Mouse (Mus musculus) MEL (cell line): ENCODE measurements at regions not wholly inside any gene's neighbourhood (a gene's known extent, or its start where the extent isn't known, plus 50 kb on each side); places are given as distances from the start of the nearest gene placed in this dataset.

ENCODE experiments used
- DNase-seq: peaks from one replicate; pipeline ENCODE4 v3.0.0; 2011; ENCODE audit warnings: low read depth, low spot score
- H3K27ac ChIP-seq: 2 replicates; pipeline ENCODE4 v1.5.1; 2012; ENCODE audit warnings: low read depth, mild to moderate bottlenecking, control low read depth, low read length, moderate library complexity; ENCODE audit not compliant: control insufficient read depth
- H3K27me3 ChIP-seq, 2 experiments: fragments of 150-350 bp in 1 of 2; sonication (generic) in 1 of 2; 2 replicates each; pipeline ENCODE4 v1.6.1; 2012; ENCODE audit warnings: low read length in 2 of 2, mild to moderate bottlenecking in 2 of 2, improper control_type of control experiment in 1 of 2, moderate library complexity in 1 of 2; ENCODE audit not compliant: insufficient read depth in 2 of 2, control insufficient read depth in 1 of 2
- H3K36me3 ChIP-seq, 2 experiments: 2 replicates each; pipeline ENCODE4 v1.6.1; 2012 to 2014; ENCODE audit warnings: low read length in 2 of 2, improper control_type of control experiment in 1 of 2, inconsistent platforms in 1 of 2, mild to moderate bottlenecking in 1 of 2; ENCODE audit not compliant: insufficient read depth in 2 of 2, control insufficient read depth in 1 of 2
- H3K4me1 ChIP-seq, 2 experiments: fragments of 150-350 bp in 1 of 2; sonication (generic) in 1 of 2; 2 replicates each; pipeline ENCODE4 v1.6.1; 2012; ENCODE audit warnings: low read length in 2 of 2, improper control_type of control experiment in 1 of 2, mild to moderate bottlenecking in 1 of 2; ENCODE audit not compliant: insufficient read depth in 2 of 2, control insufficient read depth in 1 of 2
- H3K4me3 ChIP-seq, 2 experiments: fragments of 150-350 bp in 1 of 2; sonication (generic) in 1 of 2; 2 replicates each; pipeline ENCODE4 v1.5.1; 2012; ENCODE audit warnings: low read depth in 2 of 2, low read length in 2 of 2, mild to moderate bottlenecking in 2 of 2, moderate library complexity in 2 of 2, control low read depth in 1 of 2, improper control_type of control experiment in 1 of 2; ENCODE audit not compliant: control insufficient read depth in 1 of 2, insufficient read depth in 1 of 2
- H3K79me2 ChIP-seq: 2 replicates; pipeline ENCODE4 v1.6.1; 2012; ENCODE audit warnings: mild to moderate bottlenecking, low read length, moderate library complexity; ENCODE audit not compliant: control insufficient read depth, poor library complexity, insufficient read depth
- H3K9ac ChIP-seq: 2 replicates; pipeline ENCODE4 v1.6.1; 2012; ENCODE audit warnings: low read depth, mild to moderate bottlenecking, control low read depth, low read length, moderate library complexity; ENCODE audit not compliant: control insufficient read depth, poor library complexity, severe bottlenecking
- H3K9me3 ChIP-seq: fragments of 150-350 bp; sonication (generic); replicated peaks from 2 replicates; pipeline ENCODE4 v1.6.1; 2012; ENCODE audit warnings: mild to moderate bottlenecking, low read length, improper control_type of control experiment, moderate library complexity; ENCODE audit not compliant: insufficient read depth
- BHLHE40 ChIP-seq: IDR thresholded peaks from 2 replicates; pipeline ENCODE4 v1.6.1; 2012; ENCODE audit warnings: low read depth, mild to moderate bottlenecking, inconsistent platforms, low read length, improper control_type of control experiment, borderline replicate concordance
- CHD2 ChIP-seq: IDR thresholded peaks from 2 replicates; pipeline ENCODE4 v1.6.1; 2011; ENCODE audit warnings: low read length, improper control_type of control experiment
- CTCF ChIP-seq, 3 experiments: IDR thresholded peaks in 2 of 3; conservative IDR thresholded peaks in 1 of 3; 2 replicates each; pipeline ENCODE4 v1.5.1; 2011 to 2012; ENCODE audit warnings: low read length in 3 of 3, low read depth in 2 of 3, mild to moderate bottlenecking in 2 of 3, improper control_type of control experiment in 1 of 3, inconsistent platforms in 1 of 3, mixed read lengths in 1 of 3, moderate library complexity in 1 of 3; ENCODE audit not compliant: control insufficient read depth in 1 of 3, insufficient read depth in 1 of 3, poor library complexity in 1 of 3, severe bottlenecking in 1 of 3
- E2F4 ChIP-seq: IDR thresholded peaks from 2 replicates; pipeline ENCODE4 v1.6.1; 2011; ENCODE audit warnings: low read depth, low read length, improper control_type of control experiment, borderline replicate concordance
- ETS1 ChIP-seq: IDR thresholded peaks from 2 replicates; pipeline ENCODE4 v1.6.1; 2012; ENCODE audit warnings: low read depth, mild to moderate bottlenecking, inconsistent platforms, low read length, improper control_type of control experiment, moderate library complexity
- GABPA ChIP-seq: IDR thresholded peaks from 2 replicates; pipeline ENCODE4 v1.6.1; 2012; ENCODE audit warnings: low read depth, mild to moderate bottlenecking, inconsistent platforms, low read length, improper control_type of control experiment, moderate library complexity
- MAX ChIP-seq: IDR thresholded peaks from 2 replicates; pipeline ENCODE4 v1.6.1; 2011; ENCODE audit warnings: low read length, improper control_type of control experiment
- POLR2A ChIP-seq, 2 experiments: IDR thresholded peaks; 2 replicates each; pipeline ENCODE4 v1.6.1; 2011 to 2012; ENCODE audit warnings: low read length in 2 of 2, mild to moderate bottlenecking in 2 of 2, control low read depth in 1 of 2, improper control_type of control experiment in 1 of 2, low read depth in 1 of 2, moderate library complexity in 1 of 2; ENCODE audit not compliant: control insufficient read depth in 1 of 2, insufficient read depth in 1 of 2, poor library complexity in 1 of 2
- POLR2AphosphoS2 ChIP-seq: IDR thresholded peaks from 2 replicates; pipeline ENCODE4 v1.6.1; 2011; ENCODE audit warnings: low read length, improper control_type of control experiment
- POLR2AphosphoS5 ChIP-seq: IDR thresholded peaks from 2 replicates; pipeline ENCODE4 v1.6.1; 2012; ENCODE audit warnings: low read depth, borderline replicate concordance, mild to moderate bottlenecking, inconsistent platforms, low read length, moderate library complexity, mixed read lengths
- RAD21 ChIP-seq: IDR thresholded peaks from 2 replicates; pipeline ENCODE4 v1.6.1; 2011; ENCODE audit warnings: mild to moderate bottlenecking, low read depth, low read length, improper control_type of control experiment
- RCOR1 ChIP-seq: IDR thresholded peaks from 2 replicates; pipeline ENCODE4 v1.6.1; 2012; ENCODE audit warnings: low read depth, mild to moderate bottlenecking, inconsistent platforms, low read length, improper control_type of control experiment
- SIN3A ChIP-seq: IDR thresholded peaks from 2 replicates; pipeline ENCODE4 v1.6.1; 2012; ENCODE audit warnings: low read length, improper control_type of control experiment, inconsistent platforms
- TAL1 ChIP-seq: IDR thresholded peaks from 2 replicates; pipeline ENCODE4 v1.6.1; 2012; ENCODE audit warnings: mild to moderate bottlenecking, inconsistent platforms, low read length, moderate library complexity, mixed read lengths
- UBTF ChIP-seq: IDR thresholded peaks from 2 replicates; pipeline ENCODE4 v1.6.1; 2012; ENCODE audit warnings: low read depth, mild to moderate bottlenecking, inconsistent platforms, low read length, improper control_type of control experiment, moderate library complexity, borderline replicate concordance; ENCODE audit not compliant: insufficient read depth
- USF1 ChIP-seq: IDR thresholded peaks from 2 replicates; pipeline ENCODE4 v1.6.1; 2014; ENCODE audit warnings: low read depth, mild to moderate bottlenecking, inconsistent platforms, low read length, improper control_type of control experiment, moderate library complexity
- ZC3H11A ChIP-seq: IDR thresholded peaks from 2 replicates; pipeline ENCODE4 v1.6.1; 2012; ENCODE audit warnings: low read depth, mild to moderate bottlenecking, inconsistent platforms, low read length, improper control_type of control experiment

GRCm38 (mm10) chr12:109984651-109985050, 294.2 kb upstream of the Dio3 start:
- TF ChIP-seq MAX (no peak), SIN3A (no peak), USF1 (no peak)
- Histone ChIP-seq H3K27ac (no peak overlapping the region), H3K4me3 (no peak overlapping the region), H3K27me3 (no peaks in the 10 kb centered on the region), H3K36me3 (no peaks in the 10 kb centered on the region), H3K9ac (no peak overlapping the region), H3K79me2 (no peaks in the 10 kb centered on the region), H3K4me1 (no peaks in the 10 kb centered on the region), H3K9me3 (no peaks in the 10 kb centered on the region)
- DNase-seq: no peak

- Histone ChIP-seq H3K79me2 (no peaks in the 10 kb centered on the region), H3K4me3 (no peak overlapping the region), H3K4me1 (no peaks in the 10 kb centered on the region), H3K36me3 (no peaks in the 10 kb centered on the region), H3K9me3 (no peaks in the 10 kb centered on the region), H3K27ac (no peak overlapping the region), H3K27me3 (no peaks in the 10 kb centered on the region), H3K9ac (no peak overlapping the region)
- DNase-seq: no peak
- TF ChIP-seq CTCF (IDR thresholded peaks at IDR 0.05 in 2 of 3, conservative IDR thresholded peaks at IDR 0.05 in 1 of 3; ENCODE audit: control insufficient read depth in 1 of 3, insufficient read depth in 1 of 3, low read depth in 2 of 3, low read length in 3 of 3, poor library complexity in 1 of 3, severe bottlenecking in 1 of 3): 0 out of 6 replicates have a peak, but pooled peaks of 1 of the 3 experiments have one; percentile 7
- no peak for TF ChIP-seq MAX
Measured at GRCm38 (mm10) chr12:109993410-109993809, 285.5 kb upstream of the Dio3 start.

DNA sequence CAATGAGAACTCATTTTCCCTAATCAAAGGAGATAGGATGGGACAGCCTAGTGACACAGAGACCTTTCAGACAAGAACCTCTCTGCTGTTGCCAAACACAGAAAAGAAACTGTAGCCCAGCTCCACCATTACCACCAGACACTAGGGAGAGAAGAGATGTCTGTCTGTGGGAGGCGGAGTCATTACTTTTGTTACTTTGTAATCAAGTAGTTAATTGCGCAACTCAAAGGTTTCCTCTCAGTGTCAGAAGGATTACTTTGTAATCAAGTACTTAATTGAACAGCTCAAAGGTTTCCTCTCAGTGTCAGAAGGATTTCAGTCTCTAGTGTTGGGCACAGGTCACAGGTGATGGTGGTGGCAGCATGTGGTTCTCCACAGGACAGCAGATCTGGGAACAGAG, 276.2 kb upstream of the Dio3 start:
- no peak overlapping the region for H3K9ac ChIP-seq
- H3K4me1 ChIP-seq: no peaks in the 10 kb centered on the region
- H3K4me3 ChIP-seq: no peak overlapping the region
- H3K9me3 ChIP-seq: no peaks in the 10 kb centered on the region
- no peak for TF ChIP-seq TAL1
- no peak for TF ChIP-seq RAD21
- no peak for TF ChIP-seq ETS1
- TF ChIP-seq UBTF: no peak
- TF ChIP-seq RCOR1: no peak
- TF ChIP-seq E2F4: no peak
- TF ChIP-seq ZC3H11A: no peak
- no peak for TF ChIP-seq GABPA
- no peak for TF ChIP-seq POLR2AphosphoS5
- no peak for TF ChIP-seq USF1
- TF ChIP-seq CHD2: no peak
- TF ChIP-seq BHLHE40: no peak
- TF ChIP-seq POLR2AphosphoS2: no peak
- TF ChIP-seq POLR2A (IDR thresholded peaks at IDR 0.05; ENCODE audit: control insufficient read depth in 1 of 2, insufficient read depth in 1 of 2, low read depth in 1 of 2, low read length in 2 of 2, poor library complexity in 1 of 2): no peak
- H3K79me2 ChIP-seq: no peaks in the 10 kb centered on the region
- no peak overlapping the region for H3K27ac ChIP-seq
- H3K36me3 ChIP-seq: no peaks in the 10 kb centered on the region
- H3K27me3 ChIP-seq: no peaks in the 10 kb centered on the region
- DNase-seq: no peak
